14 mouse cellular contexts compared by ENCODE assay signal in genomic region chr14:120325673-120326072, GRCm38 (mm10). TPM values are rescaled to one million over a fixed set of nuclear protein-coding genes. Genes with fewer than 3 reads are reported as not detected.
DNase-seq lines count a peak whose midpoint lies in the region; ATAC-seq and TF ChIP-seq lines count a peak whose summit lies in the region.
"Had no signal": no experiment of that assay in that cellular context is flagged by ENCODE, and none has a peak within 500 bp of the region (broad histone marks: within the 10 kb centered on the region; RNA-seq: fewer than 3 reads in every experiment).

No protein-coding gene starts in this region.

- H3K4me3 ChIP-seq in embryonic facial prominence, embryonic 13.5 days: no peak overlapping the region
- H3K4me3 ChIP-seq in embryonic facial prominence, embryonic 10.5 days: no peak overlapping the region
- no peak overlapping the region for H3K4me3 ChIP-seq in bone marrow, adult 2 months (replicated peaks; ENCODE audit: control insufficient read depth, low read depth, low read length)
- H3K4me3 ChIP-seq in megakaryocyte, embryonic 14.5 days (replicated peaks): peak overlapping the region; percentile 72
- H3K4me3 ChIP-seq in hindbrain, postnatal 0 days (ENCODE audit: low read length): no peak overlapping the region
- no peak overlapping the region for H3K4me3 ChIP-seq in forebrain, postnatal 0 days (ENCODE audit: low read depth, low read length)
- H3K4me3 ChIP-seq in kidney, embryonic 16.5 days (ENCODE audit: low read length): no peak overlapping the region
- H3K4me3 ChIP-seq: liver, embryonic 15.5 days; midbrain, embryonic 12.5 days had no signal

- H3K36me3 ChIP-seq in embryonic facial prominence, embryonic 13.5 days: peaks cover 31% of the 10 kb centered on the region
- peaks cover 29% of the 10 kb centered on the region for H3K36me3 ChIP-seq in embryonic facial prominence, embryonic 10.5 days (replicated peaks)
- peaks cover 90% of the 10 kb centered on the region for H3K36me3 ChIP-seq in megakaryocyte, embryonic 14.5 days (replicated peaks; ENCODE audit: low read length)
- H3K36me3 ChIP-seq in hindbrain, postnatal 0 days (ENCODE audit: insufficient read depth, low read length): no peaks in the 10 kb centered on the region
- H3K36me3 ChIP-seq in forebrain, postnatal 0 days (ENCODE audit: insufficient read depth): no peaks in the 10 kb centered on the region
- peaks cover 7% of the 10 kb centered on the region for H3K36me3 ChIP-seq in kidney, embryonic 16.5 days (ENCODE audit: insufficient read depth, low read length)
- H3K36me3 ChIP-seq: liver, embryonic 15.5 days; midbrain, embryonic 12.5 days had no signal

- no peak overlapping the region for H3K4me2 ChIP-seq in embryonic facial prominence, embryonic 13.5 days
- no peak overlapping the region for H3K4me2 ChIP-seq in hindbrain, postnatal 0 days (ENCODE audit: low read depth, low read length)
- H3K4me2 ChIP-seq in forebrain, postnatal 0 days (ENCODE audit: low read depth): no peak overlapping the region
- H3K4me2 ChIP-seq in kidney, embryonic 16.5 days (replicated peaks; ENCODE audit: low read depth, low read length): no peak overlapping the region
- H3K4me2 ChIP-seq: liver, embryonic 15.5 days; midbrain, embryonic 12.5 days had no signal

- no peak for DNase-seq in embryonic facial prominence, embryonic 10.5 days (ENCODE audit: low spot score)
- peak; percentile 82 for DNase-seq in 416B (ENCODE audit: low read depth)
- no peak for DNase-seq in hindbrain, postnatal 0 days (ENCODE audit: low spot score)
- DNase-seq in forebrain, postnatal 0 days: no peak
- DNase-seq: cerebellum, adult 11 months; embryo, embryonic 11 days; gastrocnemius, postnatal 14 days; thymus, postnatal 25 days had no signal

- H3K9me3 ChIP-seq in embryonic facial prominence, embryonic 13.5 days: no peaks in the 10 kb centered on the region
- no peaks in the 10 kb centered on the region for H3K9me3 ChIP-seq in embryonic facial prominence, embryonic 10.5 days
- H3K9me3 ChIP-seq in megakaryocyte, embryonic 14.5 days: no peaks in the 10 kb centered on the region
- H3K9me3 ChIP-seq in hindbrain, postnatal 0 days (ENCODE audit: low read length): no peaks in the 10 kb centered on the region
- H3K9me3 ChIP-seq in forebrain, postnatal 0 days (ENCODE audit: low read length): no peaks in the 10 kb centered on the region
- H3K9me3 ChIP-seq in kidney, embryonic 16.5 days (ENCODE audit: low read length): no peaks in the 10 kb centered on the region
- H3K9me3 ChIP-seq: liver, embryonic 15.5 days; midbrain, embryonic 12.5 days had no signal

- 71% methylated on average over 5 of the region's 5 CpGs for WGBS in embryonic facial prominence, embryonic 13.5 days
- 84% methylated on average over 5 of the region's 5 CpGs for WGBS in embryonic facial prominence, embryonic 10.5 days
- WGBS in bone marrow, adult 2 months: 4% methylated on average over 5 of the region's 5 CpGs
- WGBS in hindbrain, postnatal 0 days: 86% methylated on average over 5 of the region's 5 CpGs
- 86% methylated on average over 5 of the region's 5 CpGs for WGBS in forebrain, postnatal 0 days
- WGBS in kidney, embryonic 16.5 days: 76% methylated on average over 5 of the region's 5 CpGs

- TF ChIP-seq POLR2A in bone marrow, adult 2 months (IDR thresholded peaks at IDR 0.05; ENCODE audit: borderline replicate concordance, control insufficient read depth, low read depth, low read length): no peak

- H3K4me1 ChIP-seq in embryonic facial prominence, embryonic 13.5 days: peaks cover 56% of the 10 kb centered on the region
- H3K4me1 ChIP-seq in embryonic facial prominence, embryonic 10.5 days: peaks cover 14% of the 10 kb centered on the region
- H3K4me1 ChIP-seq in bone marrow, adult 2 months (ENCODE audit: control insufficient read depth, insufficient read depth, low read length): peaks cover 11% of the 10 kb centered on the region; the same call in 1 of the 2 replicates
- peaks cover 96% of the 10 kb centered on the region for H3K4me1 ChIP-seq in megakaryocyte, embryonic 14.5 days
- no peaks in the 10 kb centered on the region for H3K4me1 ChIP-seq in hindbrain, postnatal 0 days (ENCODE audit: insufficient read depth, low read length)
- H3K4me1 ChIP-seq in forebrain, postnatal 0 days (ENCODE audit: insufficient read depth): no peaks in the 10 kb centered on the region
- H3K4me1 ChIP-seq in kidney, embryonic 16.5 days (ENCODE audit: insufficient read depth, low read length): peaks cover 10% of the 10 kb centered on the region

- no peak overlapping the region for H3K9ac ChIP-seq in embryonic facial prominence, embryonic 13.5 days
- no peak overlapping the region for H3K9ac ChIP-seq in hindbrain, postnatal 0 days (replicated peaks; ENCODE audit: low read length)
- no peak overlapping the region for H3K9ac ChIP-seq in forebrain, postnatal 0 days
- no peak overlapping the region for H3K9ac ChIP-seq in kidney, embryonic 16.5 days (replicated peaks; ENCODE audit: low read length)
- H3K9ac ChIP-seq: liver, embryonic 15.5 days; midbrain, embryonic 12.5 days had no signal

- peak overlapping the region; percentile 39 for H3K27ac ChIP-seq in embryonic facial prominence, embryonic 13.5 days
- no peak overlapping the region for H3K27ac ChIP-seq in embryonic facial prominence, embryonic 10.5 days (replicated peaks)
- peak overlapping the region; percentile 63 for H3K27ac ChIP-seq in bone marrow, adult 2 months (ENCODE audit: control insufficient read depth, insufficient read depth, low read depth, low read length, poor library complexity)
- H3K27ac ChIP-seq in hindbrain, postnatal 0 days: no peak overlapping the region
- no peak overlapping the region for H3K27ac ChIP-seq in forebrain, postnatal 0 days (ENCODE audit: low read depth, low read length)
- no peak overlapping the region for H3K27ac ChIP-seq in kidney, embryonic 16.5 days (ENCODE audit: low read length)
- H3K27ac ChIP-seq: liver, embryonic 15.5 days; midbrain, embryonic 12.5 days had no signal

- no peaks in the 10 kb centered on the region for H3K27me3 ChIP-seq in embryonic facial prominence, embryonic 13.5 days
- no peaks in the 10 kb centered on the region for H3K27me3 ChIP-seq in embryonic facial prominence, embryonic 10.5 days (replicated peaks; ENCODE audit: low read depth, poor library complexity, severe bottlenecking)
- H3K27me3 ChIP-seq in megakaryocyte, embryonic 14.5 days (replicated peaks): no peaks in the 10 kb centered on the region
- H3K27me3 ChIP-seq in hindbrain, postnatal 0 days (ENCODE audit: insufficient read depth, low read length): no peaks in the 10 kb centered on the region
- H3K27me3 ChIP-seq in forebrain, postnatal 0 days (ENCODE audit: insufficient read depth, low read length): no peaks in the 10 kb centered on the region
- no peaks in the 10 kb centered on the region for H3K27me3 ChIP-seq in kidney, embryonic 16.5 days (ENCODE audit: insufficient read depth, low read length)
- H3K27me3 ChIP-seq: liver, embryonic 15.5 days; midbrain, embryonic 12.5 days had no signal

- no peak for ATAC-seq in embryonic facial prominence, embryonic 13.5 days (ENCODE audit: insufficient number of reproducible peaks, insufficient read depth, low FRiP score, low TSS enrichment, low read depth)
- ATAC-seq in hindbrain, postnatal 0 days: no peak
- ATAC-seq in forebrain, postnatal 0 days: no peak
- ATAC-seq in kidney, embryonic 16.5 days (ENCODE audit: low FRiP score, low TSS enrichment): no peak

- TF ChIP-seq CTCF in bone marrow, adult 2 months (IDR thresholded peaks at IDR 0.05; ENCODE audit: control insufficient read depth, insufficient read depth, low read length): no peak
- TF ChIP-seq CTCF in hindbrain, postnatal 0 days (IDR thresholded peaks at IDR 0.05; ENCODE audit: low read depth): no peak
- TF ChIP-seq CTCF in forebrain, postnatal 0 days (IDR thresholded peaks at IDR 0.05; ENCODE audit: low read depth): no peak

RNA-seq across cellular contexts. Expression of gene Mbnl2, which starts 50.2 kb away (rescaled TPM):
- 146 and 173 TPM in 2 replicates for polyA plus RNA-seq in embryonic facial prominence, embryonic 13.5 days (2015; fragmentation: Nextera tagmentation; extraction: Ambion mirVana)
- 42.8 and 54.1 TPM in 2 replicates for polyA plus RNA-seq in embryonic facial prominence, embryonic 10.5 days (2016; fragmentation: Nextera tagmentation; extraction: Ambion mirVana)
- 7.3 and 24.6 TPM in 2 replicates for polyA plus RNA-seq in bone marrow, adult 2 months (2011; ENCODE audit: insufficient read depth, insufficient read length, low replicate concordance, missing spikeins)
- polyA plus RNA-seq in megakaryocyte, embryonic 14.5 days (2012; ENCODE audit: insufficient read depth, low replicate concordance): 43.0 and 66.7 TPM in 2 replicates
- 56.1 and 78.3 TPM in 2 replicates for total RNA-seq in hindbrain, postnatal 0 days (2014; rRNA removed)
- polyA plus RNA-seq in hindbrain, postnatal 0 days (2015; fragmentation: Nextera tagmentation; extraction: Ambion mirVana): 28.6 and 28.9 TPM in 2 replicates
- total RNA-seq in forebrain, postnatal 0 days (2014; rRNA removed): 38.9 and 58.6 TPM in 2 replicates
- 17.1 and 23.9 TPM in 2 replicates for polyA plus RNA-seq in forebrain, postnatal 0 days (2015; fragmentation: Nextera tagmentation; extraction: Ambion mirVana)
- 103 and 106 TPM in 2 replicates for polyA plus RNA-seq in kidney, embryonic 16.5 days (2015; fragmentation: Nextera tagmentation; extraction: Ambion mirVana)

Comparison
In these comparisons a context has a peak if more than half of its experiments do, and no peak if none do; other contexts are left out.
1. H3K27ac ChIP-seq: peak in embryonic facial prominence, embryonic 13.5 days (single experiment) and bone marrow, adult 2 months (single experiment); none in embryonic facial prominence, embryonic 10.5 days (single experiment), hindbrain, postnatal 0 days (single experiment), forebrain, postnatal 0 days (single experiment) and kidney, embryonic 16.5 days (single experiment).